Mouse (Mus musculus) midbrain, embryonic 16.5 days (tissue): Measurements from ENCODE around the gene Litaf. TPM values are rescaled to one million over a fixed set of nuclear protein-coding genes. Genes with fewer than 3 reads are reported as not detected.

Experiments
- ATAC-seq: fragments of 200-750 bp; cut with Nextera tagmentation; 2 replicates; pipeline ENCODE4 v1.8.0; 2017; ENCODE audit warnings: moderate TSS enrichment
- H3K27ac ChIP-seq: fragments of 300-500 bp; sonication (generic); 2 replicates; pipeline ENCODE4 v1.5.1; 2014; ENCODE audit warnings: mild to moderate bottlenecking, low read length, mixed read lengths
- H3K27me3 ChIP-seq: fragments of 300-500 bp; sonication (generic); 2 replicates; pipeline ENCODE4 v1.6.1; 2014; ENCODE audit warnings: low read depth, low read length, mixed read lengths; ENCODE audit not compliant: control insufficient read depth, insufficient read depth
- H3K36me3 ChIP-seq: fragments of 300-500 bp; sonication (generic); 2 replicates; pipeline ENCODE4 v1.6.1; 2014; ENCODE audit warnings: mild to moderate bottlenecking, low read length, moderate library complexity, mixed read lengths; ENCODE audit not compliant: control insufficient read depth, insufficient read depth
- H3K4me1 ChIP-seq: fragments of 300-500 bp; sonication (generic); 2 replicates; pipeline ENCODE4 v1.6.1; 2014; ENCODE audit warnings: mild to moderate bottlenecking, low read length, mixed read lengths; ENCODE audit not compliant: control insufficient read depth, insufficient read depth
- H3K4me2 ChIP-seq: fragments of 300-500 bp; sonication (generic); 2 replicates; pipeline ENCODE4 v1.6.1; 2014; ENCODE audit warnings: mild to moderate bottlenecking, low read length, mixed read lengths
- H3K4me3 ChIP-seq: fragments of 300-500 bp; sonication (generic); 2 replicates; pipeline ENCODE4 v1.5.1; 2014; ENCODE audit warnings: low read depth, mild to moderate bottlenecking, low read length, moderate library complexity, mixed read lengths
- H3K9ac ChIP-seq: fragments of 300-500 bp; sonication (generic); 2 replicates; pipeline ENCODE4 v1.6.1; 2014; ENCODE audit warnings: low read depth, low read length, mixed read lengths
- H3K9me3 ChIP-seq: fragments of 300-500 bp; sonication (generic); replicated peaks from 2 replicates; pipeline ENCODE4 v1.6.1; 2014; ENCODE audit warnings: mild to moderate bottlenecking, low read length, mixed read lengths; ENCODE audit not compliant: control insufficient read depth, poor library complexity, severe bottlenecking
- WGBS: fragments of 180-500 bp; shearing (Covaris S2); extraction: QIAGEN DNeasy Blood & Tissue Kit; methylation state at CpG from one replicate; pipeline ENCODE4 v1.1.7; 2014; 5-methylcytosine and 5-hydroxymethylcytosine counted together
- polyA plus RNA-seq: library from polyadenylated mRNA; unstranded; fragments of >200 nt; fragmentation: Nextera tagmentation; extraction: Ambion mirVana; gene quantifications from 2 replicates; pipeline ENCODE4 v1.2.1, GENCODE M21; 2015

The Litaf gene
- polyA plus RNA-seq, 1 experiment from 2014 or later: 25.4 TPM

DNA sequence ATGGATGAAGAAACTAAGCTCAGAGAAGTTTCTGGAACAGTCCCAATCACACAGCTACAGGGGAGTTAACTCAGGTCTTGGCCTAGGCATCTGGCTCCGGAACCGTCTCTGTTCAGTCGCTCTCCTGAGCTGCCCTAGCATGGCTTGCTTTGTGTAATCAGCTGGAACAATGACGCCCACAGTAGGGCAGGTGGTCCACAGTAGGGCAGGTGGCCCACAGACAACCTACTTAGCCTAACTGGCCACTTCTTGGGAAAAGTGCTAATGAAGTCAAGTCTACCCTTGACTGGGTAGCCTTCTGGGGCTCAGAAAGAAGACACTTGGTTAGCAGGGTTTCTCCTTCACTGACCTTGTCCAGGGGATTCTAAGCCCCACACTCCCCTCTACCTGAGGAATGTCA lies 55.7 kb downstream of the Litaf start:
- H3K9me3 ChIP-seq: no peaks in the 10 kb centered on the region
- no peak overlapping the region for H3K9ac ChIP-seq
- no peaks in the 10 kb centered on the region for H3K4me1 ChIP-seq
- H3K36me3 ChIP-seq: no peaks in the 10 kb centered on the region
- H3K27ac ChIP-seq: no peak overlapping the region
- no peak overlapping the region for H3K4me3 ChIP-seq
- no peak for ATAC-seq
- H3K4me2 ChIP-seq: no peak overlapping the region
- H3K27me3 ChIP-seq: no peaks in the 10 kb centered on the region
- WGBS: 89% methylated on average over 4 of the region's 4 CpGs

DNA sequence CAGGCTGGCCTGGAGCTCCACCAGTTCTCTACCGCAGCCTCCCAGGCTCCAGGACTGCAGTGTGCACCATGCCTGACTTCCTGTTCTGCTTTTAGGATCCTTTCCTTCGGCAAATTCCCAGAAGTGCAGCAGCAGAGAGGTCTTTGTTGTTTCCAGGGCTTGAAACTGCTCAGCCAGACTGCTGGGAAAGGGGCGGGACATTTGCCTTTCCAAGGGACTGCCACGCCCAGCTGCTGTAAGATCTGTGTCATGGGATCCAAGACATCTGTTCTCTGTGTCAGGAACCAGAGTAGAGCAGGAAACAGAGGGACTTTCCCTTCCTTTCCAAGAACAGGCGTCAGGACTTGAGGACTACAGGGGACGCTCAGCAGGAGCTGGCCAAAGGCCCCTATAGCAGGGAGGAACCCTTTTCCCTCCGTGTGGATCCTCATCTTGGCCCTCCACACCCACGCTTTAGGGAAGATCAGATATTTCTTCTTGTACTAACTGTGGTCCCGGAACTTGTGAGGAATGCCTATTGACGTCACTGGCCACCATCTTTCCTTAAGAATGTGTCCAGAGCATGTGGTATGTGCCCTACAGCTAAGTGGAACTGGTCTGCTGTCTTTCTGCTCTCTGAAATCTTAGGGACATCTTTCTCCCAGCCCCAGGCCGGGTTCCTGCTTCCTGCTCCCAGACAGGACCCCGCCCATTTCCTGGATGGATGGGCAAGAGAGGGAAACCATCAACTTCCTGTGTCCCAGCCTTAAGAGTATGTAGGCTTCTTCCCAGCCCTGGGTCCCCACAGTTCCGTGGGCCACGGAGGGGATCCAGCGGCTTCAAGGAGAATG lies 57.6 kb downstream of the Litaf start:
- Histone ChIP-seq H3K9me3 (no peaks in the 10 kb centered on the region), H3K4me3 (no peak overlapping the region), H3K36me3 (no peaks in the 10 kb centered on the region), H3K27ac (peak overlapping the region; percentile 23), H3K9ac (no peak overlapping the region), H3K27me3 (no peaks in the 10 kb centered on the region), H3K4me1 (no peaks in the 10 kb centered on the region), H3K4me2 (no peak overlapping the region)
- no peak for ATAC-seq
- WGBS: 39% methylated on average over 15 of the region's 15 CpGs

DNA sequence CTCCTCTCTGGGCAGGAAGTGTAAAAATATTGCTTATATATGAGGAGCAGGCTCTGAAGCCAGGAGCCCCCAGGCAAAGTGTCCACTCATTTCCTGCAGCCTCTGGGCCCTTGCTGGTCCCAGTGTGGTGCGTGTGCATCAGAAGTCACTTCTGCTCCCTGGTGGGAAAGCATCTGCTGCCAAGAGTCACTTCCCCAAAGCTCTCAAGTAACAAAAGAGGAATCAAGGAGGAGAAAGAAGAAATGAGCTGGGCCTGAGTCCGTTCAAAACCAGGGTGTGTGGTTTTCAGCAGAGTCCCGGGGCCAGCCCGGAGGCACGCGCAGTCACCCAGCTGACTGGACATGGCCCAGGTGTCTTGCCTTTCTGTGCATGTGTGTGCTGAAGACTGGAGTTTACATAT lies 59.9 kb downstream of the Litaf start:
- Histone ChIP-seq H3K9ac (no peak overlapping the region), H3K27ac (no peak overlapping the region), H3K4me2 (no peak overlapping the region), H3K27me3 (no peaks in the 10 kb centered on the region), H3K4me1 (no peaks in the 10 kb centered on the region), H3K4me3 (no peak overlapping the region), H3K36me3 (no peaks in the 10 kb centered on the region), H3K9me3 (no peaks in the 10 kb centered on the region)
- WGBS: 76% methylated on average over 6 of the region's 6 CpGs
- no peak for ATAC-seq

DNA sequence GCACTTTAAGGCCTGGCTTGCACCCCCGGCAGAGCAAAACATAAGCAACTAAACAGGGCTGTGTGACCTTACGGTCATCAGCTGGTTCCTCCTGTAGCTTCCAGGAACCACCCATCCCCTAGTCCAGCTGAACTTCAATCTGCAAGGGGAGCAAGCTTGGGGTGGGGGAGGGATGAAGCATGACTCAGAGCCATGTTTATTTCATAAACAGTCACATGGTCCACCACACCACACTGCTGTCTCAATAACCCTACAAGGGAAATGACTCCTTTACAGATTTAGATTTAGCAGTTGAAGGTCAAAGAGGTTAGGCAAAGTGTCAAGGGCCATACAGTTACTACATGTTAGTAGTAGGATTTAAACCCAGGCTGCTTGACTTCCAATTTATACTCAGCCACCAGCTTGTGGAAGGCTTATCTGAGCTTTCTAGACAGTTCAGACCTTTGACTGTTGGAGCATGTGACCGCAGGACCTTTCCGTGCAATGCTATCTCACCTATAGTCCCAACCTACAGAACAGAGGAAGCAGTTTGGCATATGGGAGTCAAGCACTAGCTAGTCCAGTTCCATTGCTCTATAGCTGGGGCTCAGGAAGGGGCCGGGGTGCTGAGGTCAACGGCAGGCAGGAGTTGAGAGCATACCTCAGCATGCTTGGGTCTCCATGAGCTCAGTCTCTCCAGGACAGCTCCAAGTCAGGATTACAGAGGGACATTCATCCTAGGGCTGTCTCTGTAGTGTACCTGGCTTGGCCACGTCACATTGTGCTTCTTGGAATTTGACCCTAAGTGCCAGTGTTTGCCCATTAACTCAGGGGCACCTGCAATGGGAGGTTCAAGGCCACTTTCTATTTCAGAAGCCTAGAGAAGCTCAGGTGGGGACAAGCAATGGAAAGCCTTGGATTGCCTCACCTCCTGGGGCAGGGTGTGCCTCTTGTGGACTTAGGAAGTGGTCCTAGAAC lies 64.0 kb downstream of the Litaf start:
- ATAC-seq: no peak
- Histone ChIP-seq H3K27ac (no peak overlapping the region), H3K27me3 (no peaks in the 10 kb centered on the region), H3K36me3 (no peaks in the 10 kb centered on the region), H3K4me1 (no peaks in the 10 kb centered on the region), H3K4me3 (no peak overlapping the region), H3K9me3 (no peaks in the 10 kb centered on the region), H3K9ac (no peak overlapping the region), H3K4me2 (no peak overlapping the region)
- WGBS: 89% methylated on average over 7 of the region's 7 CpGs

DNA sequence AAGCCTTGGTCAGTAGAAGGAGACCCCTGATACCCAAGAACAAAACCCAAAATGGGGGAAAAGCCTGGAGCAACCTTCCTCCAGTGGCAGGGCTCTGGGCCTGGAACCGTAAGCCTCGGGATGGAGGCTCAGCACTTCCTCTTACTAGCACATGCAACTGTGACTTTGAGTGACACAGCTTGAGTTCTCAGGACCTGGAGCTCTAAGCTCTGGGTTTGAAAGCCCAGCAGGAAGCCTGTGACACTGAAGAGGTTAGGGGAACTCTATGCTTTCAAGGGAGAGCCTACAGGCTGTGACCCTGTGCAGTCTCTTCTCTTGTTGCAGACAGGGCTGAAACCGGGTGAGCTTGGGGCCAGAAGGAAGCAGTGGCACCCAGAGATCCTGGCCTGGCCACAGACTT lies 66.1 kb downstream of the Litaf start:
- ATAC-seq: no peak
- Histone ChIP-seq H3K36me3 (no peaks in the 10 kb centered on the region), H3K27me3 (no peaks in the 10 kb centered on the region), H3K4me2 (no peak overlapping the region), H3K9me3 (no peaks in the 10 kb centered on the region), H3K4me1 (no peaks in the 10 kb centered on the region), H3K27ac (no peak overlapping the region), H3K4me3 (no peak overlapping the region), H3K9ac (no peak overlapping the region)
- WGBS: 51% methylated on average over 3 of the region's 3 CpGs

DNA sequence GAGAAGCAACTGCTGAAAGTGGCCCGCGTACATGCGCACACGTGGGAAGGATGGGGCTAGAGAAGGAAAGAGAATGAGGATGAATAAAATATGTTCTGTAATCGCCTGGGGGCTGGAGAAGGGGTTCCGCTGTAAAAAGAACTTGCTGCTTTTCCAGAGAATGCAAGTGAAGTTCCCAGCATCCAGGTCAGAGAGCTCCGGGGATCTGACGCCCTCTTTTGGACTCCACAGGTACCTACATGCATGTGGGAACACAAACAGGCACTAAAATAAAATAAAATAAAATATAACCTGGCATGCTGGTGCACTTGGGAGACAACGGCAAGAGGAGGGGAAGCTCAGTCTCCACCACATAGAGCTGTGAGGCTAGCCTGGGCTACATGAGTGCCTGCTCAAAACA lies 67.7 kb downstream of the Litaf start:
- Histone ChIP-seq H3K9ac (no peak overlapping the region), H3K27me3 (no peaks in the 10 kb centered on the region), H3K36me3 (no peaks in the 10 kb centered on the region), H3K9me3 (no peaks in the 10 kb centered on the region), H3K4me3 (no peak overlapping the region), H3K27ac (no peak overlapping the region), H3K4me2 (no peak overlapping the region), H3K4me1 (0 out of 2 replicates have a peak, but pooled peaks cover 4% of the 10 kb centered on the region)
- 72% methylated on average over 9 of the region's 9 CpGs for WGBS
- ATAC-seq: no peak

GRCm38 (mm10) chr16:10996576-10996975 lies 69.4 kb downstream of the Litaf start:
- 87% methylated on average over 4 of the region's 4 CpGs for WGBS
- Histone ChIP-seq H3K4me3 (no peak overlapping the region), H3K36me3 (no peaks in the 10 kb centered on the region), H3K4me2 (no peak overlapping the region), H3K9me3 (no peaks in the 10 kb centered on the region), H3K9ac (no peak overlapping the region), H3K4me1 (peaks cover 4% of the 10 kb centered on the region; the same call in 1 of the 2 replicates), H3K27ac (no peak overlapping the region), H3K27me3 (no peaks in the 10 kb centered on the region)
- no peak for ATAC-seq

DNA sequence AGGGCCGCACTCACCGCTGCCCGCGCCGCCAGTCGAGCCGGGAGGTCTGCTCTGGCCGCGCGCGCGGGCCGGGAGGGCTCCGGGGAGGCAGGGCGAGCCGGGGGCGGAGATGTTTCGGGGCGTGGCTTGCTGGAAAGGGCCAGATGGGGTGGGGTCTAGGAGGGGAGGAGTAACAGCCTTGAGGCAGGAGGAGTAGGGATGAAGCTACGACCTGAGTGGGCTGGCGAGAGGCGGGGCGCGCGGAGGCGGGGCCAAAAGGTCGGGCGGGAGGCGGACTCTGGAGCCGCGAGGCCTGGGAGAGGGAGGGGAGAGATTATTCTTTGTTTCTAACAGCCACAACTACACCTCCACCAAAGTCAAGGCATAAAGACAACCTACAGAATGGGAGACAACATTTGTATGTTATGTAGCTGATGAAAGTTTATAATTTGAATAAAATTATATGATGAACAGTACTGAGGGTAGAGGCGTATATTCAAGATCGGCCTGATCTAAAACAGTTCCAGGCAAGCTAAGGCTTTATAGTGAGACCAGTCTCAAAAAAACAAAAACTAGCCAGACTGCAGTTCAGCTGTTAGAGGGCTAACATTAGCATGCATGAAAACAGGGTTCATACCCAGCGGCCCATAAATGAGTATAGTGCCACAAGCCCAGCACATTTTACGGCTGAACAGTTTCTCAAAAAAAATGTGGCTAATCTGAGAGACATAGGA lies 72.8 kb downstream of the Litaf start:
- peak; percentile 91 for ATAC-seq
- Histone ChIP-seq H3K9me3 (peaks cover 3% of the 10 kb centered on the region; the same call in 1 of the 2 replicates), H3K4me2 (peak overlapping the region; percentile 92), H3K27me3 (no peaks in the 10 kb centered on the region), H3K4me1 (peaks cover 4% of the 10 kb centered on the region; the same call in 1 of the 2 replicates), H3K4me3 (peak overlapping the region; percentile 62), H3K27ac (peak overlapping the region; percentile 53), H3K9ac (peak overlapping the region; percentile 68), H3K36me3 (0 out of 2 replicates have a peak, but pooled peaks cover 2% of the 10 kb centered on the region)
- WGBS: 5% methylated on average over 33 of the region's 35 CpGs
